Mouse (Mus musculus): ENCODE data around the gene Satb2. TPM values are rescaled to one million over a fixed set of nuclear protein-coding genes. Genes with fewer than 3 reads are reported as not detected.

The Satb2 gene
- polyA plus RNA-seq, 1 experiment from 2014 or later = 0.17 TPM

GRCm38 (mm10) chr1:56975546-56975945 lies 2.9 kb downstream of the Satb2 start:
- Histone ChIP-seq H3K27me3 (replicated peaks; ENCODE audit: insufficient read depth, low read length) (peaks cover 56% of the 10 kb centered on the region), H3K4me2 (replicated peaks; ENCODE audit: low read depth, low read length) (no peak overlapping the region), H3K4me1 (ENCODE audit: insufficient read depth, low read depth, low read length) (peaks cover 10% of the 10 kb centered on the region), H3K9ac (replicated peaks; ENCODE audit: low read depth) (no peak overlapping the region), H3K9me3 (ENCODE audit: low read length) (no peaks in the 10 kb centered on the region), H3K36me3 (ENCODE audit: insufficient read depth, low read length) (no peaks in the 10 kb centered on the region), H3K4me3 (ENCODE audit: low read depth, low read length) (no peak overlapping the region), H3K27ac (ENCODE audit: low read length) (no peak overlapping the region)
- ATAC-seq (no peak), DNase-seq (ENCODE audit: low spot score) (no peak)
- TF ChIP-seq EP300 (IDR thresholded peaks at IDR 0.05) = no peak
- TF ChIP-seq CTCF (IDR thresholded peaks at IDR 0.05) = no peak
- 17% methylated on average over 12 of the region's 12 CpGs for WGBS

- Histone ChIP-seq H3K4me1 (ENCODE audit: insufficient read depth, low read depth, low read length) (peaks cover 10% of the 10 kb centered on the region), H3K27me3 (replicated peaks; ENCODE audit: insufficient read depth, low read length) (peaks cover 56% of the 10 kb centered on the region), H3K36me3 (ENCODE audit: insufficient read depth, low read length) (no peaks in the 10 kb centered on the region), H3K4me2 (replicated peaks; ENCODE audit: low read depth, low read length) (no peak overlapping the region), H3K9ac (replicated peaks; ENCODE audit: low read depth) (no peak overlapping the region), H3K4me3 (ENCODE audit: low read depth, low read length) (no peak overlapping the region), H3K27ac (ENCODE audit: low read length) (no peak overlapping the region), H3K9me3 (ENCODE audit: low read length) (no peaks in the 10 kb centered on the region)
- no peak for TF ChIP-seq CTCF (IDR thresholded peaks at IDR 0.05)
- DNase-seq (ENCODE audit: low spot score) (no peak), ATAC-seq (no peak)
- 10% methylated on average over 14 of the region's 14 CpGs for WGBS
These were observed 4.3 kb downstream of the Satb2 start for GRCm38 (mm10) chr1:56974187-56974586.

DNA sequence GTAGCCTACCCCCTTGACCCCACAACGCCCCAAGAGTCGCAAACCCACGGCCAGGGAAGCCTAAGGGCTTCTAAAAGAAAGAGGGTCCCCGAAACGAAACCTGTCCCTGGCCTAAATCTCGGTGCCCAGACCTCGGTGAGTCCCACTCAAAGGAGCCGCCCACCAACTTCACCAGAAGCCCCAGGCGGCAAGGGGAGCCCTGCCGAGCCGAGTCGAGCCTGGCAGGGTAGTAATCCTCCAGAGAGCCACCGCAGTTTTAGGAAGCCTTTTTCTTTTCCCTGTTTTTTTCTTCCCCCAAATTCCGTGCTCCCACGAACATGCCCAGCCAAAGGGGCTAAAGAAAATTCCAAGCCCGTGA lies 4.9 kb downstream of the Satb2 start:
- TF ChIP-seq EP300 (IDR thresholded peaks at IDR 0.05) (no peak), CTCF (IDR thresholded peaks at IDR 0.05) (no peak)
- peak overlapping the region; percentile 63 for H3K9ac ChIP-seq (replicated peaks; ENCODE audit: low read depth)
- no peak for ATAC-seq
- H3K36me3 ChIP-seq (ENCODE audit: insufficient read depth, low read length) = no peaks in the 10 kb centered on the region
- peak overlapping the region; percentile 99 for H3K4me2 ChIP-seq (replicated peaks; ENCODE audit: low read depth, low read length)
- peaks cover 10% of the 10 kb centered on the region for H3K4me1 ChIP-seq (ENCODE audit: insufficient read depth, low read depth, low read length)
- DNase-seq (ENCODE audit: low spot score) = no peak
- peaks cover 61% of the 10 kb centered on the region for H3K27me3 ChIP-seq (replicated peaks; ENCODE audit: insufficient read depth, low read length)
- H3K27ac ChIP-seq (ENCODE audit: low read length) = no peak overlapping the region
- peak overlapping the region; percentile 71 for H3K4me3 ChIP-seq (ENCODE audit: low read depth, low read length)
- under 1% methylated on average over 16 of the region's 16 CpGs for WGBS
- H3K9me3 ChIP-seq (ENCODE audit: low read length) = no peaks in the 10 kb centered on the region

- DNase-seq (ENCODE audit: low spot score) (peak; percentile 94), ATAC-seq (peak; percentile 84)
- TF ChIP-seq CTCF (IDR thresholded peaks at IDR 0.05) (peak; percentile 25; the same call in 1 of the 2 replicates), EP300 (IDR thresholded peaks at IDR 0.05) (no peak)
- under 1% methylated on average over 45 of the region's 47 CpGs for WGBS
- peak overlapping the region; percentile 63 for H3K9ac ChIP-seq (replicated peaks; ENCODE audit: low read depth)
- H3K4me3 ChIP-seq (ENCODE audit: low read depth, low read length) = peak overlapping the region; percentile 71
- peaks cover 10% of the 10 kb centered on the region for H3K4me1 ChIP-seq (ENCODE audit: insufficient read depth, low read depth, low read length)
- H3K27me3 ChIP-seq (replicated peaks; ENCODE audit: insufficient read depth, low read length) = peaks cover 62% of the 10 kb centered on the region
- peak overlapping the region; percentile 99 for H3K4me2 ChIP-seq (replicated peaks; ENCODE audit: low read depth, low read length)
- no peaks in the 10 kb centered on the region for H3K36me3 ChIP-seq (ENCODE audit: insufficient read depth, low read length)
- H3K9me3 ChIP-seq (ENCODE audit: low read length) = no peaks in the 10 kb centered on the region
- H3K27ac ChIP-seq (ENCODE audit: low read length) = peak overlapping the region; percentile 69
These were observed 5.4 kb downstream of the Satb2 start for GRCm38 (mm10) chr1:56972950-56973592.

GRCm38 (mm10) chr1:56972251-56972949 lies 6.0 kb downstream of the Satb2 start:
- H3K4me1 ChIP-seq (ENCODE audit: insufficient read depth, low read depth, low read length) = peaks cover 8% of the 10 kb centered on the region
- peak overlapping the region; percentile 71 for H3K4me3 ChIP-seq (ENCODE audit: low read depth, low read length)
- DNase-seq (ENCODE audit: low spot score) = peak; percentile 44
- WGBS = under 1% methylated on average over 52 of the region's 83 CpGs
- H3K27ac ChIP-seq (ENCODE audit: low read length) = peak overlapping the region; percentile 69
- H3K27me3 ChIP-seq (replicated peaks; ENCODE audit: insufficient read depth, low read length) = peaks cover 58% of the 10 kb centered on the region
- H3K9ac ChIP-seq (replicated peaks; ENCODE audit: low read depth) = peak overlapping the region; percentile 63
- no peaks in the 10 kb centered on the region for H3K9me3 ChIP-seq (ENCODE audit: low read length)
- peak overlapping the region; percentile 99 for H3K4me2 ChIP-seq (replicated peaks; ENCODE audit: low read depth, low read length)
- TF ChIP-seq CTCF (IDR thresholded peaks at IDR 0.05) (no peak), EP300 (IDR thresholded peaks at IDR 0.05) (no peak)
- peak; percentile 43 for ATAC-seq
- H3K36me3 ChIP-seq (ENCODE audit: insufficient read depth, low read length) = no peaks in the 10 kb centered on the region

GRCm38 (mm10) chr1:56971942-56972250 lies 6.6 kb downstream of the Satb2 start:
- peaks cover 53% of the 10 kb centered on the region for H3K27me3 ChIP-seq (replicated peaks; ENCODE audit: insufficient read depth, low read length)
- H3K4me1 ChIP-seq (ENCODE audit: insufficient read depth, low read depth, low read length) = peaks cover 7% of the 10 kb centered on the region
- H3K9ac ChIP-seq (replicated peaks; ENCODE audit: low read depth) = no peak overlapping the region
- no peak overlapping the region for H3K27ac ChIP-seq (ENCODE audit: low read length)
- peak overlapping the region; percentile 71 for H3K4me3 ChIP-seq (ENCODE audit: low read depth, low read length)
- no peaks in the 10 kb centered on the region for H3K36me3 ChIP-seq (ENCODE audit: insufficient read depth, low read length)
- H3K4me2 ChIP-seq (replicated peaks; ENCODE audit: low read depth, low read length) = peak overlapping the region; percentile 99
- ATAC-seq (no peak), DNase-seq (ENCODE audit: low spot score) (no peak)
- WGBS = 0% methylated on average over 21 of the region's 23 CpGs
- TF ChIP-seq EP300 (IDR thresholded peaks at IDR 0.05) (no peak), CTCF (IDR thresholded peaks at IDR 0.05) (no peak)
- no peaks in the 10 kb centered on the region for H3K9me3 ChIP-seq (ENCODE audit: low read length)
